Mouse (Mus musculus) 3134 (cell line): Measurements from ENCODE around the gene Slmap.

Experiments used
- DNase-seq: peaks from one replicate; pipeline ENCODE4 v3.0.0-alpha.2; 2011; ENCODE audit warnings: low spot score; ENCODE audit not compliant: insufficient read length; ENCODE audit errors: extremely low read depth

Gene Slmap

DNA sequence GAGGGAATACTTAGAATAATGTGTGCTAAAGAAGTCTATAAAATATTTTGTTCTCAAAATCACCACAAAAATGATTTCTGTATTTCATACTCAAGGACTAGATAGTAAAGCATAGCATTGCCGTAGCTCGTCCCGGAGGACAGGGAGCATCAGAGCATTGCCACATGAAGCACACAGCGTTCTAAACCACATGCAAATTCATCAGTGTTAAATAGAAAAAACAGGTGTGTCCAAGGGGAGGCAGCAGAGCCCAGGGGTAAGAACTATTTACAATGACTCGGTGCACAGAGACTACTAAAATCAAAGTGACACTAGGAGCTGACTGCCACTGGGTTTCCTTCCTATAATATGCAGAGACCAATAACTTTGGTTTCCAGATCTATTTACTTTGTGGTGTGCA lies 57.0 kb downstream of the Slmap start:
- no peak for DNase-seq

DNA sequence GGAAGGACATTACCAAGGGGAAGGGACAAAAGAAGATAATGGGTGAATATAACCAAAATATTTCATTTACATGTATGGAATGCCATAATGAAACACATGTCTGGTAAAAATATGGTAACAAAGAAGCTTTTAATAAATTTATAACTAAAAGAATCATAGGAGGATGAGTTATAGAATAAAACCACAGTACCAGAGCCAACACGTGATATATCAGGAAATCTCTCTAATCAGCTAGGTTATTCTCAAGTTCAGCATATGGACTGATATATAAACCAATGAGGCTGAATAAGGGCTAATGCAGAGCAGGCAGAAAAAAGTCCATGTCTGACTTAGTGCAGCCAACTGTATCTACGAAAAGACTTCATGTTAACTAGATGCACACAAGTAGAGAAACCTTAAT lies 58.3 kb downstream of the Slmap start:
- DNase-seq, result no peak

DNA sequence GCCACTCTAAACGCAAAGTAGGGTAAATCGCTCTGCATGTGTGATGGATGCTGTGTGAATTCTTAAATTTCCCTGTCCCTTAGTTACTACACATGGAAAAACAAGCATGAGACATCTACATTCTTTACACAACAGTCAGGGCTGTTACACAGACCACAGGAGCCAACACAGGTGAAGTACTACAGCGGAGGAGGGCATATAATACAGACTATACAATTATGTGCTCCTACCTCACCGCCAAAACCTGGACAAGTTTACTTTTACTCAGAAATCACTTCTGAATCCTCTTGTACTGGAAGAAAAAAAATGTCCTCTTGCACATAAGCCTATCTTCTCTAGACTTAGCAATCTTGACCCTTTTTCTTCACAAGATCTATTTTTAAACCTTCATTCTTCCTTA lies 66.8 kb downstream of the Slmap start:
- no peak for DNase-seq

DNA sequence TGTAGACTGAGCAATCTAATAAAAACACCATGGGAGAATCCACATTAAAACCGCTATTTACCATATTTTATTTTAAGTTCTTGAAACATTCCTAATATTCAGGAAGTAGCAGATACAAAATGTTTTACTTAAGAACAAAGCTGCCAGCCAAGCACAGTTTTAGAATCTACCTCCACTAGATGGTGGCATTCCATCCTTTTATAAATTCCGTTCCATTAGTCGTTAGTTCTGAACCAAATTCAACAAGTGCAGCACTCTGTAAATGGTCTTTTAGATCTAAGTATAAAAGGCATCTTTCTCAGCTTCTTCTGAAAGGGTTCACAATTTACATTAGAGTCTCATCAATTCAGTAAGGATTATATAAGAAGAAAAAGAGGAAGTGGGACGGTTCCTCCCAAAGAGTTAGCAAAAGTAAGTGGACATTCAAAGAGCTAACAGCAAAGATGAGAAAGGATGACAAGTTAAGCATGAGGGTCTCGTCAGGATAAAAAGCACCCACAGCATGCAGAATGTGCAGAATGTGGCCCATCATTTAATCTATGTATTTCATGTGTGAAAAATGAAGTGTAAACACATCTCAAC lies 68.1 kb downstream of the Slmap start:
- no peak for DNase-seq

DNA sequence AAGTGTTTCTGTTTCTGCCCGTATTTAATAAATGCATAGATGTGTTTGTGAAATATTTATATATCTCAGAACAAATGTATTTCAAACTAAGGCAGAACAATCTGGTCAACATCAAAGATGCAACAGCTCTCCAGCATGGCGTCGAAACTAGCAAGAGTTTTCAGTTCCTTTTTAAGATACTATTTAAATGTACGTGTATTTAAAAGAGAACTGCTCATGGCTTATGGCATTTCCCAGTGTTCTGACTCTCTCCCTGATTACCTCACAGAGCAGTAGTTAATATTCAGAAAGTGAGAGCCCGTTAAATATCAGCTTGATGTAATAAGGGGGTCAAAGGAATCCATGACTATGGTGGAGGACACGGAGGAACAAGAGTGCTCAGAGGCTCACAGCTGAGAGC lies 68.8 kb downstream of the Slmap start:
- DNase-seq, result no peak

DNA sequence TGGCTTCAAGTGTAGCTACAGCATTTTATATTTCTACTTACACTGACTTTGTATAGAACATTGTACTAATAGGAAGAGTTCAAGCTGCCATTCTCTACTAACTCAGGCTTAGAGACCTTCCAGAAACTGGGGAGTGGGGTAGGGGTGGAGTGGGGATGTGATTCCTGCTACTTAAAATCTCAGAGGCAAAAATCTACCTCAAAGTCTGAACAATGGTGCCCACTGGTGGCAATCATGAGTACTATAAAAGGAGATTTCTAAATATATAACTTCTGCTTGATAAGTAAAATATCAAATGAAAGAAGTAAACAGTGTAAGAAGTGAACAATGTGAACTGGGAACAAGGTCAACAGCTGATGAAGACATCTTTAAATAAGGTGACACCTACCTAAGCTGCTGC lies 75.2 kb downstream of the Slmap start:
- DNase-seq, result no peak

DNA sequence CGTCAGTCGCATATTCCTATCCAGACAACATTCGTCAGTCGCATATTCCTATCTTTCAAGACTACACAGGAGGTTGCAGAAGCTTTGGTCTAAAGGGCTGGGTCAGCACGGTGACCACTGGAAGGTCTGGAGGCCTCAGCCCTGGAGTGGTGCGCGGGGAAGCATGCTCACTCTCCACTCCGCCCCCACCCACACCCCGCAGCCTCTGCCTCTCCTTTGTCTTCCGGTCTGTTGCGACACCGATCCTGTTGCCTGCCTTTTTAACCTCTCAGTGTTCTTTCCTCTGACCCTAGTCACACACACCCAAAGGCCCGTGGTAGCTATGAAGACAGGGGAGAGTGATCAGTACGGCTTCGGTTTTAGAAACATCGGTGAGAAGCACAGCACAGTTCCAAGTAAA lies 79.9 kb downstream of the Slmap start:
- no peak for DNase-seq

DNA sequence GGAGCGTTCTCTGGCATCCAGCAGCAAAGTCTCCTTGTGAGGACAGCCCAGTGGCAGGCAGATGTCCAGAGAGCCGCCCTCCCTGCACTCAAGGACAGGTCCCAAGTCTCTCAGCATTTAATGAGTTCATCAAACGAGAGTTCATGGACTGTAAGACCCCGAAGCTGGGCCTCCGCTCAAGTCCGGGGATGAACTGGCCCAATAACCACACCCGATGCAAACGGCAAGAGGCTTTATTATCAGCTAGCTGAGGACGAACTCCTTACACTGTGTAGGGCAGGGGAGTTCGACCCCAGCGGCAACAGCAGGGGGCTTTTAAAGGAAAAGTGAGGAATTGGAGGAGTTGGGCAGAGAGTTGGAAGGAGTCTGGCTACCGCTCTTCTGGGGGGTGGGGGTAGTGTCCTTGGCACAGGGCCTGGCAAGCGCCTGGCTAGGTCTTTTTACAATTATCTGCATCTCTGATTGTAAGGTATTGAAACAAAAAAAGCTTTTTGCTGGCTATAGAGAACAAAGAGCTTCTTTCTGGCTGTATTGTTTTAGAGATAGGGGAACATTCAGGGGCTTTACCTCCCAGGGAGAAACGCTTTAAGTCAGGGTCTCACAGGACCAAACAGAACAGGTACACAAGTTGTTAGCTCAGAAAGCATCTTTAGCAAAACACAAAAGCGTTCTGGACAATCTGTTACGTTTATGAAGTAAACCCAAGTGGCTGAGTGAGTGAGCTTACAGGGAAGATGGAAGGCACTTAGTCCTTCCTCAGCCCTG lies 84.5 kb downstream of the Slmap start:
- DNase-seq, result no peak

DNA sequence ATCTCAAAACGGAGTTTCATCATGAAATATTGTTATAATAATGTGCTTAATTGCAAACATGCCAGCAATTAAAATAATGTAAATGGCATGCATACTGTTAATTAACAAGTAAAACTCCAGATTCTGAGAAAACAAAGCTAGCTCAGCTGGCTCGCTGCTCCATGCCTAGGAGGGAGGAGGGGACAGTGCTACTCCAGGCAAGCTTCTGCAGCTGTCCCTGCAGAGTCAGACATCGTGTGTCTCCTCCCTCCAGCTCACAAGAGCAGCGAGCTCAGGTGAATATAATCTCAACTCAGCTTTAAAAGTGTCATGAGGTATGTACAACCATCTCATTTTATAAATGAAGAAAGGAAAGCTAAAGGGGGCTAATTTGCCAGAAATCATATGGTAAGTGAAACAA lies 86.2 kb downstream of the Slmap start:
- no peak for DNase-seq

DNA sequence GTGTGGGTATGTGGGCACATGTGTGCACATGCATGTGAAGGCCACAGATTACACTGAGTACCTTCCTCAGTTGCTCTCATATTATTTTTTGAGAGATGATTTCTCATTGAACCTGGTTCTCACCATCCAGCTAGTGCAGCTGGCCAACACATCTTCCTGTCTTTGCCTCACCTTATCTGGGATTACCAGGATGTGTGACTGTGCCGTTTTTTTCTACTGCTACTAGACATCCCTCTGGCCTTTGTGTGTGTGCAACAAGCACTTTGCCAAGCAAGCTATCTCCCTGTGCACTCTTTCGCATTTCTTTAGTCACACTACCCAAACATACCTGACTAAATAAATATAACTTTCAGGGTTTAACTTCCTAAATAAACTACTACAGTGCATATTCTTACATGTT lies 87.5 kb downstream of the Slmap start:
- no peak for DNase-seq

DNA sequence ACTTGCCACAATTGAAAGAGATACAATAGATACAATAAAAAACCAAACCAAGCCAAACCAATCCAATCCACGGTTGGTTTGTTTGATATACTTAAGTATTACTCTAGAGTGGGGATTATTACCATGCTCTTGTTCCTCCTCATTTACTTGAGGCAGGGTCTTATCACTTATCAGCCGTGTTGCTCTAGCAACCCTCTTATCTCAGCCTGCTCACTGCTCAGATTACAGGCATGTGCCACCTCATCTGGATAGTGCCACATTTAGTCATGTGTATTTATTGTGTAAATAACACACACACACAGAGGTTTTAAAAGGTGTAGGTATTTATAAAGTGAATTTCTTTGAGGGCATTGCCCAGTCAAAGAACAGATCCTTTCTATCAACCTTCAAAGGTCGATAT lies 88.2 kb downstream of the Slmap start:
- no peak for DNase-seq

DNA sequence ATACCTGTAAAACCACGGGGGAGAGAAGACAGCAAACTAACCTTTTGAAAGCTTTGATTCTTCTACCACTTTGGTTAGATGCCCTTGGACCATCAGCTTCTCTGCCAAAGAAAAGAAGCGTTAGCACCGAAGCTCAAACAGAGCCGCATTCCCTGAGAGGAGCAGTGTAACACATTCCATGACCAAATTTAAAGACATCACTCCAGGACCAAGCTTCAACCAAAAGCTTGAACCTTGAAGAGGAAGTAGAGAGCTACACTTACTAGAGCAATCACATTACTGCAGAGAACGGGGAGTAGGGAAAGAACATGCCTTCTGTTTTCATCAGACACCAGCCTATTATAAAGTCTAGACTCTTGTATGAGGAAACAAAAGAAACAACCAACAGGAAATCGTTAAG lies 92.2 kb downstream of the Slmap start:
- no peak for DNase-seq

DNA sequence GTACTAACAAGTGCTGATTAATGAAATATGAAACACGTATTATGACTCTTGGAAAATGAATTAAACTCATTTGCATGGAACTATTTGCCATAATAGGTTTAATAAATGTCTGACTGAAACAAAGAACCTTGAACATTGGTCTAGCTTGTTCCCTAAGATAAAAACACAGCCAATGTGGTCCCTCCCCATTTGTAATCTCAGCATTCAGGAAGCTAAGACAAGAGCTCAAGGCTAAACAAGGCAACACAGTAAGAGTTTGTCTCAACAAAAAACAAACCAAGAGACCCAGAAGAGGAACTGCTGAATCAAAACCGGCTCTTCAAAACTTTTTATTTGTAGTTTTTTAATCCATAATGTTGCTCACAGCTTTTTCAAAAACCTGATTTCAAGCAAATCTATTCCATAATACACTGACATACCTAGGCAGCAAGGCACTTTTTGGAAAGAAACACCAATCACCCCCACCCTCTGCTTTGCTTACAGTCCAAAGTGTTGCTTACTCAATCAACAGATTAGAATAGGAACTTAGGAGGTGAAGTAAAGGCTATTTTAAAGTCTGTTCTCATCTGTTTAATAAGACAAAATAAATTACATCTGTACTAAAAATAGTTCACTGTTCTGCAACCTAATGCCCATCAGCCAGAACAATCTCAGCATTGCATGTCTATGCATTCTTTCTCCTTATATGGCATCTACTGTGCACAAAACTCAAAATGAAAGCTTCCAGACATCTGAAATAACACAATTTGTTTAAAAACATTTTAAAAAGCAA lies 93.5 kb downstream of the Slmap start:
- DNase-seq, result no peak

DNA sequence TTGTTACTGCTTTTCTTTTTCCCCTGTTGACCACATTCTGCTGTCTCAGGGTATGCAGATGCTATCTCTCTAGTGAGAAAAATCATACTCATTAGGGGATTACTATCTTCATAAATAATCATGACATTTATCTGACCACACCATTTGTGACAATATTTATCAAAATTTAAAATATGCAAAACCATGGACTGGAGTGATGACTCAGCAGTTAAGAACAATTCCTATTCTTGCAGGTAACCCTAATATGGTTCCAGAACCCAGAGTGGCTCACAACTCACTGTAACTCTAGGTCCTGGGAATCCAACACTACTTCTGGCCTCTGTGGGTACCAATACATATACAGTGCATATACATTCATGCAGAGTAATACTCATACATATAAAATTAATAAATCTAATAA lies 94.7 kb downstream of the Slmap start:
- no peak for DNase-seq

DNA sequence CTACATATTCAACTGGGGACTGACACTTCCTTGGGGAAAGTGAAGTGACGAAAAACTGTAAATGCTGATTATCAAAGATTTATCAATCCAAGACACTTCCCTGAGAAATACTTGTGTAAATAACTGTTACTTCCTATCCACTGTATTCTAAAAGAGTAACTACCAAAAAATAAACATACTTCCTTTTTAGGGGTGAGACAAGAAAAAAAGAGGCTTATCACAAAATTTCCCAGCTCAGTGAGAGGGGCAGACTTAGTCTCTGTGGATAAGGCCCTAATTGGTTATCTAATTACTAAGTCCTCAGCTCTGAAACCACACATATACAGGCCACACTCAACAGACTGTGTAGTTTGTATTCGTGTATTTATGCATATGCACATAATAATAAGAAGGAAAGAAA lies 97.0 kb downstream of the Slmap start:
- no peak for DNase-seq

DNA sequence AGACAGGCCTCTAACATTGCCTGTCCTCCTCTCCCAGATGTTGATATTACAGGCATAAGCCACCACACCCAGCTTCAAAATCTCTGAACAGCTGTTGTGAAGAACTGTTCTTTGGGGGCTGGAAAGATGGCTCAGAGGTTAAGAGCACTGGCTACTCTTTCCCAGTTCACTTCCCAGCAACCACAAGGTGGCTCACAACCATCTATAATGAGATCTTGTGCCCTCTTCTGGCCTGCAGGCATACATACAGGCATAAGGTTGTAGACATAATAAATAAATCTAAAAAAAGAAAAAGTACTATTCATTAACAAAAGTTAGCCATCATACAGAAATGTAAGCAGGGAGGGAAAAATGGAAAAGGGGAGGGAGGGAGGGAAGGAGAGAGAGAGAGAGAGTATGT lies 98.4 kb downstream of the Slmap start:
- DNase-seq, result no peak

DNA sequence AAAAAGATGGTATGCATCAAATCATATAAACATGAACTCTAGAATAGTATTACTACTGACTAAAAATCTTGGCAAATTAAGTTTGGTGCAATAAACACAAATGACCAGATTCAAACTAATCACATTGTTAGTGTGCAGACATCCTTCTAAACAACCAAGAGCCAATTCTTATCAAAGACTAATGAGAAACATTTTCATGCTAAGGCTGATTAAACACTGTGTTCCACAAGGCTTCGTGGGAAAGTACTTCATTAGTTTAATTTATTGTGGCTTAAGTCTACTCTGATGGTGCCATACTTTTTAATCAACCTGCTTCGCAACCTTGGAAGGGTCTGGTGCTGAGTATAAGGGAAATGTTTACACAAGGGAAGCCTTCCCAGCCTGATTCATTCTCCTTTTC lies 102.4 kb downstream of the Slmap start:
- DNase-seq, result no peak

DNA sequence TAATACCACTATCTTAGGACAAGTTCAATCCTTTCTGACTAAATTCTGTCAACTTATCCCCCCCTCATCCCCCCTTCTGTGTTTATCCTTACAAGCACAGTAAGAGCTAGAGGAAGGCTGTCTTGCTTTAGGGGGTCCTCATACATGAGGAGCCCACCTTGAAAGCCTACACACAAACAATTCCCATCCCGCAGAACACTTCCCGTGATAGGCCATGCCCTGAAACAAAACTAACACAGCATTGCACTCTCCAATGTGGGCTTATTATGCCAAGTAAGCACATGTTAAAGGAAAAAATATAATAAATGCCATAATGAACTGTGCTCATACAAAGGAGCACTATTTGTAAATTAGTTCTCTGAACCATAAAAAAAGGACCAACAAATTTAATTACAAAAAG lies 102.8 kb downstream of the Slmap start:
- DNase-seq, result no peak

DNA sequence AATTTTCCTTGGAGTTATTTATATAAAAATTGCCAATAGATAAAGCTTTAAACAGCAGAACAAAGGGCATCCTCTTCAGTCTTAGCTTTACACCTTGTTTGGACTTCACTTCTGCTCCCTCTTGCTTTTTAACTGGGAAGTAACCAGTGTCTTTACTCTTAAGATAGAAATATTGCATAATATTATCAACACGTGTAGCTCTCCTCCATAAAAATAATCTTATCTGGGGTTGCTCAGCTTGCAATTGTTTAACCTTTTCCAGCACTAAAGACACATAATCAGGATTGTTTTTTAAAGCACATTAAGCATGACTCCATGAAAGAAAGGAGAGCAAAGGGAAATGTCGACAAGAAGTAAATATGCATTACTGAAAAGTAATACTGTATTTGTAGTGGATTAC lies 114.5 kb downstream of the Slmap start:
- no peak for DNase-seq

DNA sequence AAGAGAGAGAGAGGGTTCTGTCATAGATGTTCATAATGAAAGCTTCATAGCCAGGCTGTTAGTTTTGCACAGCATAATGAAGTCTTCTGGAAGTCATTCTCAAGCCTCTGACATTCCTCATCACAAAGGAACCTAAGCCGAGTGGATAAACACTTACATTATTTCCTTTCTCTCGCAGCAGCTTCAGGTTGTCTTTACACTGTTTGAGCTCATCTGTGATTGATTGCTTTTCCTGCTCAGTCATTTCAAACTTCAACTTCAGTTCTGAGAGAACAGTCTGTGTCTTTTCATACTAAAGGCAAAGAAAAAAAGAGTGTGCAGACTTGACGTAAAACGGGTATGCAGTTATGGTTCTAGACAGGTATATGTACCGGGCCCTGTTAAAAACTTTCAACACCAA lies 116.8 kb downstream of the Slmap start:
- no peak for DNase-seq

DNA sequence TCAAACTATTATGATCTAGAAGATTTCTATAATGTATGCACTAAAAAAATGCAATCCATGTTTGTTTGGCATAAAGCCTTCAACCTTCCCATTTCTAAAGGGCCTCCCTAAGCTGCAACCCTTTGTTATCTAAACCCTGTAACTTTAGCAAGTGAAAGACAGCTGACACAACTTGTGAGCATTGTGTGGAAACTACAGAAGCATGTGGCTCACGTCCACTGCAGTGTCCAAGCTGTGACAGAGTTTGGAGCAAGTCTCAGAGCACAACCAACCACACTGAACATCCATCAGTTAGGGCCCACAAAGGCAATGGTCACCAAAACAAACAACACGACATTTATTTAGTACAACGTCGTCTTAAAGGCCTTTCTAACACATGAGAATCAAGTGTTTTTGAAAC lies 117.6 kb downstream of the Slmap start:
- no peak for DNase-seq

DNA sequence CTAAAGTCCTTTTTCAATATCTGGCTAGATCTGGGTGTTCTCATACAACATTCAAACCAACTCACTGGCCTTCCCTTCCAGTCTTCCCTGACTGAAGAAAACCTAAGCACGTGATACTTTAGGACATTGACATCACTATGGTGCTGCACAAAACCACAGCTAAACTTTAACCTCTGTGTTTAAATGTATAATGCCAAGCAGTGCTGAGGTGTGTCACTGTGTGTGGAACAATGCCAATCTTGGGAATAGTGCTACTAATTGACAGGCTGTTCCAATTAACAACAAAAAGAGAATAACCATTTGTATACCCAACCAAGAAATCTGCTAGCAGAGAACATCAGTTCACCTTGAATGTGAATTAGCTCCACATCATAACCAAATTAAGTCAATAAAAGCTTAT lies 121.2 kb downstream of the Slmap start:
- DNase-seq, result no peak
